Mouse (Mus musculus): ENCODE results near the gene Trmt1. TPM values are rescaled to one million over a fixed set of nuclear protein-coding genes. Genes with fewer than 3 reads are reported as not detected.

Gene Trmt1
- total and polyA plus RNA-seq, 3 experiments = 77.0 to 160 (median 157) TPM

GRCm38 (mm10) chr8:84718959-84719690, 33.0 kb downstream of the Trmt1 start:
- no peak for DNase-seq (ENCODE audit: extremely low read depth)

GRCm38 (mm10) chr8:84722530-84722849, 36.4 kb downstream of the Trmt1 start:
- Histone ChIP-seq H3K79me2 (replicated peaks; ENCODE audit: control insufficient read depth, extremely low read depth, insufficient read depth, poor library complexity, severe bottlenecking) (no peaks in the 10 kb centered on the region), H3K4me2 (ENCODE audit: insufficient read depth, low read depth, poor library complexity, severe bottlenecking) (no peak overlapping the region), H3K27me3 (replicated peaks) (peaks cover 51% of the 10 kb centered on the region), H3K4me3 (replicated peaks in 1 of 3; ENCODE audit: low read depth in 2 of 3, low read length in 2 of 3, poor library complexity in 1 of 3) (no peak overlapping the region), H3K4me1 (ENCODE audit: control insufficient read depth in 1 of 2, insufficient read depth in 2 of 2) (peaks cover 12 to 20% of the 10 kb centered on the region in 2 experiments), H3K36me3 (replicated peaks in 1 of 2; ENCODE audit: control insufficient read depth in 1 of 2, insufficient read depth in 1 of 2, low read length in 1 of 2) (no peaks in the 10 kb centered on the region), H3K9me3 (replicated peaks; ENCODE audit: low read length) (no peaks in the 10 kb centered on the region), H3K9ac (ENCODE audit: insufficient read depth, low read depth) (no peak overlapping the region), H3K27ac (ENCODE audit: insufficient read depth, low read depth) (no peak overlapping the region)
- in situ Hi-C loops (cut with MboI; ENCODE audit: low pct_ligation_motif_present, low pct_unique_long_range_greater_than_20kb, low sequenced_read_pairs) (no loop called here), dilution Hi-C loops (cut with MboI; ENCODE audit: extremely low pct_ligation_motif_present, extremely low pct_unique_long_range_greater_than_20kb, low sequenced_read_pairs) (no loop called here)
- TF ChIP-seq RCOR1 (conservative IDR thresholded peaks at IDR 0.05; ENCODE audit: low read depth, low read length) (no peak), POLR2A (IDR thresholded peaks at IDR 0.05; ENCODE audit: low read depth, low read length) (no peak), IRF4 (IDR thresholded peaks at IDR 0.05; ENCODE audit: low read depth, low read length) (no peak), MXI1 (IDR thresholded peaks at IDR 0.05; ENCODE audit: low read depth, low read length) (no peak), E2F4 (IDR thresholded peaks at IDR 0.05; ENCODE audit: insufficient replicate concordance, low read depth, low read length) (no peak), KAT2A (IDR thresholded peaks at IDR 0.05; ENCODE audit: insufficient replicate concordance, low read length) (no peak), GABPA (IDR thresholded peaks at IDR 0.05; ENCODE audit: insufficient replicate concordance, low read depth, low read length) (no peak), MAFK (IDR thresholded peaks at IDR 0.05; ENCODE audit: insufficient replicate concordance, low read length) (no peak), PAX5 (IDR thresholded peaks at IDR 0.05; ENCODE audit: low read length) (no peak), NELFE (IDR thresholded peaks at IDR 0.05; ENCODE audit: low read depth, low read length) (no peak), ETS1 (conservative IDR thresholded peaks at IDR 0.05; ENCODE audit: low read depth, low read length) (no peak), JUND (conservative IDR thresholded peaks at IDR 0.05; ENCODE audit: low read depth, low read length) (no peak), NRF1 (IDR thresholded peaks at IDR 0.05; ENCODE audit: low read depth, low read length) (no peak), BHLHE40 (IDR thresholded peaks at IDR 0.05; ENCODE audit: low read depth, low read length) (no peak), MYC (IDR thresholded peaks at IDR 0.05; ENCODE audit: low read depth, low read length) (no peak), POLR2AphosphoS2 (IDR thresholded peaks at IDR 0.05; ENCODE audit: low read depth, low read length) (no peak)
- DNase-seq (ENCODE audit: extremely low read depth) = no peak

More at GRCm38 (mm10) chr8:84718959-84719690, 33.0 kb downstream of the Trmt1 start:
- in situ Hi-C loops (cut with MboI; ENCODE audit: low pct_ligation_motif_present, low pct_unique_long_range_greater_than_20kb, low sequenced_read_pairs) (loop anchor here (10.0 kb wide), 1 partner anchor 96 kb away; no protein-coding TSS in a partner anchor), dilution Hi-C loops (cut with MboI; ENCODE audit: extremely low pct_ligation_motif_present, extremely low pct_unique_long_range_greater_than_20kb, low sequenced_read_pairs) (no loop called here)
- Histone ChIP-seq H3K79me2 (replicated peaks; ENCODE audit: control insufficient read depth, extremely low read depth, insufficient read depth, poor library complexity, severe bottlenecking) (no peaks in the 10 kb centered on the region), H3K4me3 (replicated peaks in 1 of 3; ENCODE audit: low read depth in 2 of 3, low read length in 2 of 3, poor library complexity in 1 of 3) (no peak overlapping the region), H3K4me2 (ENCODE audit: insufficient read depth, low read depth, poor library complexity, severe bottlenecking) (no peak overlapping the region), H3K36me3 (replicated peaks in 1 of 2; ENCODE audit: control insufficient read depth in 1 of 2, insufficient read depth in 1 of 2, low read length in 1 of 2) (no peaks in the 10 kb centered on the region), H3K27me3 (replicated peaks) (peaks cover 61% of the 10 kb centered on the region), H3K9me3 (replicated peaks; ENCODE audit: low read length) (no peaks in the 10 kb centered on the region), H3K27ac (ENCODE audit: insufficient read depth, low read depth) (no peak overlapping the region), H3K9ac (ENCODE audit: insufficient read depth, low read depth) (no peak overlapping the region), H3K4me1 (ENCODE audit: control insufficient read depth in 1 of 2, insufficient read depth in 2 of 2) (peaks cover 12 to 22% of the 10 kb centered on the region in 2 experiments)
- TF ChIP-seq HCFC1 (IDR thresholded peaks at IDR 0.05; ENCODE audit: low read depth, low read length) (no peak), MAX (IDR thresholded peaks at IDR 0.05; ENCODE audit: low read length) (no peak), GABPA (IDR thresholded peaks at IDR 0.05; ENCODE audit: insufficient replicate concordance, low read depth, low read length) (no peak), BHLHE40 (IDR thresholded peaks at IDR 0.05; ENCODE audit: low read depth, low read length) (no peak), USF2 (conservative IDR thresholded peaks at IDR 0.05; ENCODE audit: low read depth, low read length) (no peak), ZMIZ1 (IDR thresholded peaks at IDR 0.05; ENCODE audit: low read depth, low read length) (no peak), UBTF (IDR thresholded peaks at IDR 0.05; ENCODE audit: low read depth, low read length) (no peak), ELF1 (IDR thresholded peaks at IDR 0.05; ENCODE audit: low read depth, low read length) (no peak), TCF12 (IDR thresholded peaks at IDR 0.05; ENCODE audit: low read depth, low read length) (no peak), NELFE (IDR thresholded peaks at IDR 0.05; ENCODE audit: low read depth, low read length) (no peak)
